ENCODE assay signal across 11 mouse cellular contexts in the genomic region with DNA sequence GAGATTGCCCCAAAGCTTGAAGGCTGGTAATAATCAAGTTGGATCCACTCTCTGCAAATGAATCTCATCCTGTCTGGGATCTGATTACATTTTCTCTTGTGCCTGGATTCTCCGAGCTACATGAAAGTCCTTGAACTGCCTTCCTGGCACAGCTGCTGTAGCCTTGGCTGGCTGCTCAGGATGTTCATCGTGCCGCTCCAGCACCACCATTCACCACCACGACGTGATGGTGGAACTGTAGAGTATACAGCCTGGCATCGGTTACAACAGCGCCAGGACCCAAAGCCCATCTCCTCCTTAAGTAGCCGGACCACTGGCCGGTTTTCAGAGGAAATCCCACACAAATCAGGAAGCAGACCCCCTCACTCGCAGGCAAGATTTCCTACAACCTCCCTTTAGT. TPM values are rescaled to one million over a fixed set of nuclear protein-coding genes. Genes with fewer than 3 reads are reported as not detected.
A peak's percentile ranks its signal among the peaks of the same experiment; 100 is the strongest.
DNase-seq lines count a peak whose midpoint lies in the region; ATAC-seq and TF ChIP-seq lines count a peak whose summit lies in the region.
"Had no signal": no experiment of that assay in that cellular context is flagged by ENCODE, and none has a peak within 500 bp of the region (broad histone marks: within the 10 kb centered on the region; RNA-seq: fewer than 3 reads in every experiment).

No protein-coding gene starts in this region.

- no peak for ATAC-seq in megakaryocyte, adult 5-6 weeks (ENCODE audit: poor library complexity, severe bottlenecking)

- peak; percentile 29 to 41 for DNase-seq in cerebellum, postnatal 25 days
- no peak for DNase-seq in cerebellum, adult 8-10 months
- DNase-seq in layer of hippocampus, adult 2 months (ENCODE audit: low spot score in 2 of 2), result no peak
- DNase-seq in layer of hippocampus, adult 18-20 months (ENCODE audit: low spot score in 2 of 2), result no peak
- DNase-seq in brain, adult 2 months (ENCODE audit: low read depth, low spot score), result peak; percentile 65
- DNase-seq in lung, postnatal 25 days (ENCODE audit: low spot score), result peak; percentile 39
- DNase-seq in thymus, adult 18-20 months, result no peak

- peak overlapping the region; percentile 43; the same call in 1 of the 2 replicates for H3K27ac ChIP-seq in layer of hippocampus, adult 2 months
- H3K27ac ChIP-seq: hindbrain, embryonic 13.5 days; midbrain, embryonic 10.5 days had no signal

- TF ChIP-seq CTCF in layer of hippocampus, adult 2 months (conservative IDR thresholded peaks at IDR 0.05), result no peak

- no peak overlapping the region for H3K4me3 ChIP-seq in layer of hippocampus, adult 2 months
- H3K4me3 ChIP-seq: hindbrain, embryonic 13.5 days; kidney, embryonic 15.5 days; midbrain, embryonic 10.5 days had no signal

RNA-seq across cellular contexts. Expression of gene Pitpnm3, which starts 2.5 kb away (rescaled TPM):
- total RNA-seq in layer of hippocampus, adult 2 months (2021), result 10 to 100 TPM; 29.3 to 30.0 TPM
- 10 to 100 TPM; 31.6 to 34.4 TPM for total RNA-seq in layer of hippocampus, adult 18-20 months (2021)
- total RNA-seq in megakaryocyte, adult 5-6 weeks (2015), result not detected in 2 replicates
- total RNA-seq in megakaryocyte, adult 5-6 weeks (2017), result 0.07 TPM in 1 of 2 replicates, not detected in the other

Comparison
In these comparisons a context has a peak if more than half of its experiments do, and no peak if none do; other contexts are left out.
1. DNase-seq: peak in cerebellum, postnatal 25 days (2 of 2), brain, adult 2 months (single experiment) and lung, postnatal 25 days (single experiment); none in cerebellum, adult 8-10 months (single experiment), layer of hippocampus, adult 2 months (0 of 2), layer of hippocampus, adult 18-20 months (0 of 2) and thymus, adult 18-20 months (0 of 2).
2. RNA of gene Pitpnm3, which starts 2.5 kb away (total RNA-seq): 31.6 to 34.4 TPM in layer of hippocampus, adult 18-20 months and 29.3 to 30.0 TPM in layer of hippocampus, adult 2 months; 0.07 TPM in megakaryocyte, adult 5-6 weeks; every median in the first group is over 10 times any median in the second.